Mouse (Mus musculus): ENCODE results near the gene Cdhr4.
"Not testable (repeated sequence)": the region's sequence is repeated elsewhere in the genome, so short reads cannot be mapped to it uniquely, and the experiment has no call there.

The Cdhr4 gene

DNA sequence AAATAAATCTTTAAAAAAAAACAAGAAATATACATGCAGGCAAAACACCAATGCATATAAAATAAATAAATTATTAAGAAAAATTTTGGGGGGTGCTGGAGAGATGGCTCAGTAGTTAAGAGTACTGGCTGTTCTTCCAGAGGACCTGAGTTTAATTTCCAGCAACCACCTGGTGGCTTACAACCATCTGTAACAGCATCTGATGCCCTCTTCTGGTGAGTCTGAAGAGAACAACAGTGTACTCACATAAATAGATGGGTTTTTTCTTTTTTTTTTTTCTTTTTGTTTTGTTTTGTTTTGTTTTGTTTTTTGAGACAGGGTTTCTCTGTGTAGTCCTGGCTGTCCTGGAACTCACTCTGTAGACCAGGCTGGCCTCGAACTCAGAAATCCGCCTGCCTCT lies 21.3 kb downstream of the Cdhr4 start:
- DNase-seq = not testable (repeated sequence)

DNA sequence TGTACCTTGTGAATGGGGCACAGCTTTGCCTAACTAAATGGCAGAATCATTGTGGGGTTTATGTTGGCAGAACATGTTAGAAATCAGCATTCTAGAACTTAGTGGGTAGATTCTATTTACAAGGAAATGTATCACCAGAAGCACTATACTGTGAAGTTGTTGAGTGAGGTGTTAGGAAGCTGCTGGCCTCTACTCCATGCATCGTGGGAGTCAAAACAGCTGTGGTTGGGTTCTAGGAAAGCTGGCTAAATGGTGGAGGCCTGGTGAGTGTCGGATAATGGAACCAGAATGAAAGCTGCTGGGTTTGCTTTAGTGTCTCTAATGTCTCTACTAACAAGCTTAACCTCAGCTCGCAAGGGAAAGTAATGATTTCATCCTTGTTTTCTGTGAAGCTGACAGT lies 24.8 kb downstream of the Cdhr4 start:
- no peak for DNase-seq

DNA sequence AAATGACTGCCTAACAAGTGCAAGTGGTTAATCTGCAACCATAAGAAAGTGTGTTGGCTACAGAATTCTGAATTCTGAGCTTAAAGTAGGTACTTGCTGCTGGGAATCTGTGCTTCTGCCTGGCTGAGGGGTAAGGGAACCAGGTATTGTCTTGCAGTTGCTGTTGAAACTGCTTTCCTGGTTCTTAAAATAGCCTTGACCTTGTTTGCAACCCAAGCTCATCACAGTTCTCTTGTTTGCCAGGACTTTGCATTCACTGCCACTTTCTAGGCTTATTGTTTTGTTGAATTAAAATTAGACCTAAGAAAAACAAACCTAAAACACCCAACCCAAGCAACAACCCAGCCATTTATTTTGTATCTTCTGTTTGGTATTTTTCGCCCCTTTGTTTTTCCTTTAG lies 28.4 kb downstream of the Cdhr4 start:
- DNase-seq = no peak

GRCm38 (mm10) chr9:108023216-108023615 lies 30.9 kb downstream of the Cdhr4 start:
- DNase-seq = no peak

- no peak for DNase-seq
These were observed 34.3 kb downstream of the Cdhr4 start for GRCm38 (mm10) chr9:108026584-108026983.

DNA sequence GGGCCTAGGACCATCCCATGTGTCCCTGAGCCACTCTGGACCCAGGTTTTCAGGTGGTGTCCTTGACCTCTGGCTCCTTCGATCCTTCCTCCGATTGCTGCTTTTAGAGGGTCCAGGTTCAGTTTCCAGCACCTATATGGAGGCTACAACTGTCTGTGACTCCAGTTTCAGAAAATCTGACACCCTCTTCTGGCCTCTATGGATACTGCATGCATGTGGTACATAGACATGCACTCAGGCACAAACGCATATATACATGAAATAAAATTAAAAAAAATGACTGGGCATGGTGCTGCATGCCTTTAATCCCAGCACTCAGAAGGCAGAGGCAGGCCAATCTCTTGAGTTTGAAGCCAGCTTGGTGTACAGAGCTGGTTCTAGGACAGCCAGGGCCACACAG lies 35.6 kb downstream of the Cdhr4 start:
- no peak for DNase-seq

DNA sequence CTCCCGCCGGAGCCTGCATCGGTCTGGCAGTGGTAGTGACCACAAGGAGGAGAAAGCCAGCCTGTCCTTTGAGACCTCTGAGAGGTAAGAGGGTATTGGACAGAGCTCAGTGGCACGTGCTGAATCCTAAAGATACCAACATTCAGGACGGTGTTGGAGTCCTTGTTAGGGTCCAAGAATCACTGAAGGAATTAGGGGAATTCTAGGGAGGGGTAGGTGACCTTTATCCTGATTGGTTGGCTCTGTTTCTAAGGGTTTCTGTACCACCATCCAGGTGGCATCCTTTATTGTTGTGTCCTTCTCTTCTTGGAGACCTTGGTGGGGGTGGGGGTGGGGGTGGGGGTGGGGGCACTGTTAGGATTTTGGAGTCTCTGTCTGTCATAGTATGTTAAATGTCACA lies 39.8 kb downstream of the Cdhr4 start:
- DNase-seq = no peak

DNA sequence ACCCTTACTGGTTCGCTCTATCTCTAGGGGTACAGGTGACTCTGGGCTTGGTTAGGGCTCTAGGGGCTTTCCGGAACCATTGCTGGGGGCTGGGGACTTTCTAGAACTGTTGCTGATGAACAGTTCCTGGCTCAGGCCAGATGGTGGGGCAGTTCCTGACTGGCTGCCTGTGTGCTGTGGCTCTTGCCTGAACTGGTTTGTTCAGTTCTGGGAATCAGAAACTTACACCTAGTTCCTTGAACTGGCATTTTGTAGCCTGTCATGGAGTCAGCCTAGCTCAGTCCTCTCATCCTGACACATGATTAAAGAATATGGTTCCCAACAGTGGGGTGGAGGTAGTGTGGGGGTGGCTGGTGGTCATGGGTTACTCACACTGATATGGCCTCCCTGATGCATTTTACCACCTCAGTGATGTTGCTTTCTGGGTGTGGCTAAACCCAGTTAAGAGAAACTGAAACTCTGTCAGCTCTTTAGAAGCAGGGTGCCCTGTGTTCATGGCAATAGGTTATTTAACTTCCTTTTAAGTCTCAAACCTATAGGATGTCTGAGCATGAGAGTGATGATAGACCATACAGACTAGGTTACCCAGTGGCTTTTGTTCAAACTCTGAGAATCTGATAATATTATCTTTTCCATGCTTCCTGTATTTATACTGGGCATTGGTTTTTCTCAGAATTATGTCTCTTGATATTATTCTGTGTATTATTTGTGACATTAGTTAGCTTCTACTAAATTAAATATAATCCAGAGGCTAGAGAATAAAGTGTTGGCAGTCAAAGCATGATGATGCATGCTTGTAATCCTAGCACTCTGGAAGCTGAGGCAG lies 43.2 kb downstream of the Cdhr4 start:
- no peak for DNase-seq

DNA sequence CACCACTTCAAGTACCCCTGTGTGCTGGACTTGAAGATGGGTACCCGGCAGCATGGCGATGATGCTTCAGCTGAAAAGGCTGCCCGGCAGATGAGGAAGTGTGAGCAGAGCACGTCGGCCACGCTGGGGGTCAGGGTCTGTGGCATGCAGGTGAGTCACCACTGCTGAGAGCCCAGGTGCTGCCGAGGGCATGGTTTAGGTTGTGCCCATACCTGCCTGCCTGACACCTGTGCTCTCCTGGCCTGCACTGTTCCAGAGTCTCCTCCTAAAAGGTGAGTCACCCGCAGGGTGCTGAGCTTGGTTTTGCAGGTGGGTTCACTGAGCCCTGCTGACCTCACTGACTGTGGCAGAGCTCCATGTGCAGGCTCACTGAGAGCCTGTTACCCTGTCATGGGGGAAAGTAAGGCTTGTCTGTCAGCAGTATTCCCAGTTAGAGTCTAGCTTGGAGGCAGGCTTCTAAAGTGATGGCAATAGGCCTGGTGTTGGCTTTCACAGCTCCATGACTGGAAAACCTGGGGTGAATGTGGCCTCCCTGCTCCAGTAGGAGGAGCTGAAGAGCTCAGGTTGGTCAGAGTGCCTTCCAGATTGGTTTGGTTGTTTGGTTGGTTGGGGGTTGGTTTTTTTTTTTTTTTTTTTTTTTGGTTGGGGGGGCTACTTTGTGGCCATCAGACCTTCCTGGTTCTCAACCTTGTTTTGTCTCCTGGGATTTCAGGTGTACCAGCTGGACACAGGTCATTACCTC lies 52.6 kb downstream of the Cdhr4 start:
- no peak for DNase-seq

DNA sequence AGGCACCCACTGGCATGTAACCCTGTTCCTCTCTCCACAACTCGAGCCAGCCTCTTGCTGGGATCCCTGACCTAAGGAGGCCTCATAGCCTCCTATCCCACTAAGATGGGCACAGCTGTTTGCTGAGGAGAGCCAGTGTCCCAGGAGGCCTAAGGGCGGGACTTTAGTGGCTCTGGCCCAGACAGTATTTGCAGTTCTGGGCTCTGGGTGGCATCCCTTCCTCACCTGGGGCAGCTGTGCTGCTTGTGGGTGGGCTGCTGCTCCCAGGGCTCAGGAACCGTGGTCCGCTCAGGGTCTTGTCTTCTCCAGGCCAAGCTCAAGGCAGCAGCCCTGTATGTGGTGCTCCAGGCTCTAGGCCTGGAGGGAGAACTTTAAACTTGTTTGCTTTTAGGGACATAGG lies 54.3 kb downstream of the Cdhr4 start:
- DNase-seq = no peak

DNA sequence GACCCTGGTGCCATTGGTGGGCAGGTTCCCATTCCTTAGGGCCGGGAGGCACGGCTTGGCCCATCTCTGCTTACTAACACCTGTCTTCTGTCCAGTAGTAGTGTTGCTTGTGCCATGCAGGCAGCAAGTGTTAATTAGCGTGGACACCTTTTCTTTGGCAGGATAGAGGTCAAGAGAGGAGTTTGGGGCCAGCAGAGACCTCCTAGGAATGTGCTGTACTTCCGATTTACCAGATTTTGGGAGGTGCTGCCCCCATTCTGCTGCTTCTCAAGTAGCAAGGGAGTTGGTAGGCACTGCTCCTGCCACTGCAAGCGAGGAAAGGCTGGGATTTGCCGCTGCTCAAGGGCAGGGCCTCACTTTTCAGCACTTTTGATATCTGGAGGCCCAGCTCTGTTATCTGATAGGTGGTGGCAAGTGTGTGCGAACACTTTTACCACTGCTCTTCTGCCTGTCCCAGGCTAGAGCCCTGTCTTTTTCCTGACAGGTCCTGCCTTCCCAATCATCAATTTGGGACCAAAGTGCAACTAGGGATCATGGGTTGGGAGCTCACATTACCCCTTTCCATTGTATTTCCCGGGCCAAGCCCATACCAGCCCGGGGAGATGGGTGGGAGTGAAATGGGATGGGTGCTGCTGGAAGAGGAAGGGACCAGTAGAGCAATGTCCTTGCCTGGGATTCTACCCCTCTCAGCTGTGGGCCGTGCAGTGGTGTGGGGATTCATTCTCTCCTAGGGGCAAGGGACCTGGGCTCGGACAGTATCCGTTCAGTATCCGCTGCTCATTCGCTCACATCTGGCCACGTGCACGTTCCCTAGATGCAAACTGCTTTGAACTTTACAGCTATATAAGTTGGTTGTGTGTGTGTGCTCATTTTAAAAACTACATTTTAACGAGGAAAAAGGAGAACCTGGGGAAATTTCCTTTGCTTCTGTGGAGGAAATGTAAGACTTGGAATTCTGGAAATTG lies 55.6 kb downstream of the Cdhr4 start:
- no peak for DNase-seq

GRCm38 (mm10) chr9:108048566-108048955 lies 56.3 kb downstream of the Cdhr4 start:
- DNase-seq = no peak

- peak; percentile 92 to 95 for DNase-seq
These were observed 56.7 kb downstream of the Cdhr4 start, which contains the start of gene Gmppb for GRCm38 (mm10) chr9:108049016-108049455. TSS of gene Gmppb (plus strand) at chr9:108049242.

All from thymus, adult 18-20 months (tissue).